Mouse (Mus musculus) gastrocnemius, postnatal 4 days (tissue): ENCODE measurements around the gene Adra2b. TPM values are rescaled to one million over a fixed set of nuclear protein-coding genes. Genes with fewer than 3 reads are reported as not detected.

ENCODE experiments used
- DNase-seq, 2 experiments: peaks; one replicate each; pipeline ENCODE4 v3.0.0; 2021 to 2022; ENCODE audit warnings: low spot score in 2 of 2, mixed read lengths in 2 of 2
- total RNA-seq, 2 experiments: library from RNA; stranded (reverse); gene quantifications; 2 replicates each; pipeline ENCODE4 v1.2.3; 2021

Adra2b gene
- total RNA-seq, 2 experiments from 2014 or later, result 0.96 to 1.2 TPM

GRCm38 (mm10) chr2:127338833-127339232 lies 24.2 kb upstream of the Adra2b start:
- no peak for DNase-seq

DNA sequence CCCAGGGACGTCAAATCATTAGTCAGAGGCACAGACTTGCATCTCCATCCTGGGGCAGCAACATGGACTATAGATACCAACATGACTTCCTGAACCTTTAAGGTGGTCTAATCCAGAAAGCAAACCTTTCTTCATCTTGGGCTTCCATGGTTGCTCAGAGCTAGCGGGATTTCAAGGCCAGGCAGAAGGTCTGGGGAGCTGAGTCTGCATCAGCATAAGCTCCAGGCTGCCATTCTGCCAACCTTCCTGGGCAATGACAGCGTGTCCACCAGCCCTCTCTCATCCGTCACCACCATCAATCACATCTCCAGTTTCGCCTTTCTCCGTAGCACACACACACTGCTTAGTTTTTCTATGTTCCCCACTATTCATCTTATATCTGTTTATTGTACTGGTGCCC lies 23.7 kb upstream of the Adra2b start:
- no peak for DNase-seq

DNA sequence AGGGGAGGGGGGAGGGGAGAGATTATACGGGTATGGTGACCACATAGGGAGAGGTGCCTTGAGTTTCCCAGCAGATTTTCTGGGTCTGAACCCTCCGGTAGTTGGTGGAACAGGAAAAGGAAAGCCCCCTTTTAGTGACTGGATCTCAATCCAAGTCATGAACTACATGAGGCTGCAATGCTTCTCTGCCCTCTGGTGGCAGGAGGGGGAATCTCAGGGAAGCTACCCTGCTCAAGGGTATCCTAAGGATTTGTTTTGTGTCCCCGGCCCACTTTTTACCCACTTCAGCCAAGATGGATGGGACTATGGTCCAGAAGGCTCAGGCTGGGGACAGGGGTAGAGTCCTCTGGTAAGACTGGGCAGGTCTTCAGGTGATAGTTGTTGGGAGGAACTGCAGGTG lies 21.8 kb upstream of the Adra2b start:
- DNase-seq, result peak in 1 of 2 experiments; percentile 58

DNA sequence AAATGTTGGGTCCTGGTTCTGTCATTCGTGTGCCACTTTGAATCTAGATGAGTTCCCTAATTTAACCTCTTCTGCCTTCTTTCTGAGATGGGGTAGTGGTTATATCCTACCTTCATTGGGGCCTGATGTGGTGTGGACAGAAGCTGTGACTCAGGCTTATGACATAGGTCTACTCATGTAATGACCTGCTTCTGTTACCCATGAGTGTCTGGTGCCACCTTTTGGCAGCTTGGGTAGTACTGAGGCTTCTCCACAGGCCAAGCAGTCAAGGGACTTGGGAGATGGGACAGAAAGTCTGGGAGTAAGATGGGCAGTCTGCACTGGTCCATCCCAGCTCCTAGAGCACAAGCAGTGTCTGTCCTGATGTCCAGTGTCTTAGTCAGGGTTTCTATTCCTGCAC lies 16.7 kb upstream of the Adra2b start:
- no peak for DNase-seq

DNA sequence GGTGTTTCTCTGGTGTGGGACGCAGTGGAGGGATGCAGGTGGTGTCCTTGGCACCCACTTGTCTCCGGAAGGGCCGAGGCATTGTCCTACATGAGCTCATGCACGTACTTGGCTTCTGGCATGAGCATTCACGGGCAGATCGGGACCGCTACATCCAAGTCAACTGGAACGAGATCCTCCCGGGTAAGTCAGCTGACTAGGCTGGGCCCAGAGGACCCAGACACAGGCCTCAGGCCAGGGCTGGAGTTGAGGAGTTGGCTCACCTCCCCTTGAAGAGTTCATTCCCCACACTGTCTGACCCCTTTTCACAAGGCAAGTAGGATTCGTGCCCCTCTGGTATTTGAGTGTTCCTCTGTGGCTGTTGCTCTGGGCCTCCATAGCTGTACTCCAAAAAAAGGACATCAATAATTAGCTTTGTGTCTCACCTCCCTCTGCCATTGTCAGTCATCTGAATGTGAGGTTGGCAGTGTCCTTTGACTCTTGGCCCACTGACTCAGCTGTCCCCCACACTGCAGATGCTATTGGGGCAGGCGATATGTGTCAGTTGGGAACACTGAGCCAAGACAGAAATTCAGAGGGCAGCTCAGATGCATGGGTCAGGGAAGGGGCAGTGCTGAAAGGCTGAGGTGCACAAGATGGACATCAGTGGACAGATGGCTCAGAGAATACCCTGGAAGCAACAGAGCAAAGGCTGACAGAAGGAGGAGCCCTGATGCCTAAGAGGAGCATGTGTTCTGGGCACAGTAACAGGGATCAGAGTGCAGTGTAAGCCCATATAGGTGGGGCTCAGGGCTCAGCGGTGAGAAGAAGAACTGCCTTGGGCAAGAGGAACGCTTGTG lies 15.6 kb upstream of the Adra2b start:
- DNase-seq, result no peak

DNA sequence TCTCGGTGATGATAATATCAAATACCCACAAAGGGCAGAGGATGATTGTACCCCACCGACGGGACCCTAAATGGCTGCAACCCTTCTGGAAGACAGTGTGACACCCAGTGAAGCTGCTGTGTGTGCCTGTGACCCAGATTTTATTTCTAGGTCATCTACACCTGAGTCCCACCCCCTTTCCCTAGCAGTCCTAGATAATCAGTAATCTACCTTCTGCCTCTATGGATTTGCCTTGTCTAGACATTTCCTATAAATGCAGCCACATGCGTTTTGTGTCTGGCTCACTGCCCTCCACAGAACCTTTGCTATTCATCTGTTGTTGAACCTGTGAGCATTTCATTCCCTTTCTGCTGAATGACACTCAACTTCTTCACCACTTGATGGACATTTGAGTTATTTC lies 9.1 kb upstream of the Adra2b start:
- no peak for DNase-seq

GRCm38 (mm10) chr2:127363282-127363652 lies 259 bp downstream of the Adra2b start:
- no peak for DNase-seq

DNA sequence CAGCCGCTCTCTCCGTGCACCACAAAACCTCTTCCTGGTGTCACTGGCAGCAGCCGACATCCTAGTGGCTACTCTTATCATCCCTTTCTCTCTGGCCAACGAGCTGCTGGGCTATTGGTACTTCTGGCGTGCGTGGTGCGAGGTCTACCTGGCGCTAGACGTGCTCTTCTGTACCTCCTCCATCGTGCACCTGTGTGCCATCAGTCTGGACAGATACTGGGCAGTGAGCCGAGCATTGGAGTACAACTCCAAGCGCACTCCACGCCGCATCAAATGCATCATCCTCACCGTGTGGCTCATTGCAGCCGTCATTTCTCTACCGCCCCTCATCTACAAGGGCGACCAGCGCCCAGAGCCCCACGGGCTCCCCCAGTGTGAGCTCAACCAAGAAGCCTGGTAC lies 688 bp downstream of the Adra2b start:
- no peak for DNase-seq

GRCm38 (mm10) chr2:127364452-127364851 lies 1.4 kb downstream of the Adra2b start:
- DNase-seq, result no peak

- DNase-seq, result no peak
These were observed 4.3 kb downstream of the Adra2b start for GRCm38 (mm10) chr2:127367126-127367820.

- no peak for DNase-seq
These were observed 6.8 kb downstream of the Adra2b start for GRCm38 (mm10) chr2:127369703-127370376.

DNA sequence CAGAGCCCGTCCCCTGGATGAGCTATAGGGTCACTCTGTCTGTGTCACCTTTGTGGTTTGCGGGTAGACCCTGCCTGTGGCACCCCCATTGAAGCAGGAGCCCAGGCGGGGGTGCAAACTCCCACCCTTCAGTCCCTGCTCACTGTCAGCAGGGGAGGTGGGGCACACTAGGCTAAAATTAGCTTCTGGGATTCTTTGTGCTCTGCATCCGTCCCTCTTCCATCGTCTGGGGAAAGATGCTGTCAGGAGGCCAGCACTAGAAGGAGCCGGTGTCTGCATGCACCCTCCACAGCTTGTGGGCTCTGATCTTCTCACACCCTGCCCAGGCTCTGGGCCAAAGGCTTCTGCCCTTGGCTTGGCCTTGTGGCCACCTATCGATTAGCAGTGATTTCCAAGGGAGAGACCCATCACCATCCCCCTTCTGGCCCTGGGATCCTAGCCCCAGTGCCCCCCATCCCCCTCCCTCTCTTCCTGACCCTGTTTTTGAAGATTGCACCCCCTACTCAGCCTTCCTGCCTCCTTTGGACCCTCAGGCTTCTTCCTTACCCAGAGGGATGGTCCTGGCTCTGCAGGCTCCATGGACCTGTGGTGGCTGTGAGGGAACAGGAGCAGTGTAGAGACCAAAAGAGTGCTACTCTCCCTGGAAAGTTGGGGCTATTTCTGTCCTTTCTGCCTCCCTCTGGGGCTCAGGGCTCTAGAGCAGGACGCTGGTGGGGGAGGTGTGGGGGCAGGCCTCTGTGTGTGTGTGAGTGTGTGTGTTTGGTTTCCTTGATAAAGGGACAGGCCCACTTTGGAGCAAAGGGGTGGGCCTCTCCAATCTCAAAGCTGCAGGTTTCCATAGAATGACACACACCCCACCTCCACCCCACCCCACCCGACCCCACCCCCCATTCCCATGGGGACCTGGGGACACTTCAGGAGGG lies 7.8 kb downstream of the Adra2b start:
- no peak for DNase-seq

GRCm38 (mm10) chr2:127371484-127371861 lies 8.5 kb downstream of the Adra2b start:
- no peak for DNase-seq

GRCm38 (mm10) chr2:127372082-127372481 lies 9.1 kb downstream of the Adra2b start:
- no peak for DNase-seq

DNA sequence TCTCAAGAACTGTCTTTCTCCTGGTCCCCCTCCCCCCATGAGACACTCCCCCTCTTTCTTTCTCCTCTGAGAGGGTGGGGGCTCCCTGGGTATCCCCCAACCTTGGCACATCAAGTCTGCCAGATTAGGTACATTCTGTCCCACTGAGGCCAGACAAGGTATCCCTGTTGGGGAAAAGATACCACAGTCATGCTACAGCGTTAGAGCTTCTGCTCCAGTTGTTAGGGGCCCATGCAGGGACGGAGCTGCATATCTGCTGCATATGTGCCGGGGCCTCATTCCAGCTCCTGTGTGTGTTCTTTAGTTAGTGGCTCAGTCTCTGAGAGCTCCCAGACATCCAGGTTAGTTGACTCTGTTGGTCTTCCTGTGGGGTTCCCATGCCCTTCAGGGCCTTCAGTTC lies 11.1 kb downstream of the Adra2b start:
- DNase-seq, result no peak

- no peak for DNase-seq
These were observed 12.1 kb downstream of the Adra2b start for GRCm38 (mm10) chr2:127375087-127375486.

GRCm38 (mm10) chr2:127375759-127376341 lies 12.8 kb downstream of the Adra2b start:
- DNase-seq, result no peak

GRCm38 (mm10) chr2:127376423-127377051 lies 13.5 kb downstream of the Adra2b start:
- no peak for DNase-seq

- no peak for DNase-seq
These were observed 15.1 kb downstream of the Adra2b start for GRCm38 (mm10) chr2:127377942-127378610.

DNA sequence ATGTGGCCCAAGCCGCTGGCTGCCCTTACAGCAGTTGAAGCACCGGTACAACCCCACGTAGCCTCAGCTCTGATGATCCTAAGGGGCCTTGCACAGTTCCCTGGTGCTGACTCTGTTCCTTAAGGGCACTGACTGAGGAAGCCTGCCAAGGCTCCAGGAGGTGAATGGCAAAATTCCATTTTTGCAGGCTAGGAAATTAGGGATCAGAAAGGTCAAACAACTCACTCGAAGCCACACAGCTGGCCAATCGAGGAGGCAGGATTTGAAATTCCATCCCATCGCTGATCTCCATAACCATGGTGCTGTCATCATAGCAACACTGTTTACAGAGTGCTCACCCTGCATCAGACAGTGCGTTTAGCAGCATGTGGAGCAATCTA lies 15.6 kb downstream of the Adra2b start:
- no peak for DNase-seq
